Mouse (Mus musculus): ENCODE data around the gene Erich4. TPM values are rescaled to one million over a fixed set of nuclear protein-coding genes. Genes with fewer than 3 reads are reported as not detected.
A peak's percentile ranks its signal among the peaks of the same experiment; 100 is the strongest.

Erich4 gene
- polyA plus RNA-seq, 1 experiment from 2014 or later, result not detected

DNA sequence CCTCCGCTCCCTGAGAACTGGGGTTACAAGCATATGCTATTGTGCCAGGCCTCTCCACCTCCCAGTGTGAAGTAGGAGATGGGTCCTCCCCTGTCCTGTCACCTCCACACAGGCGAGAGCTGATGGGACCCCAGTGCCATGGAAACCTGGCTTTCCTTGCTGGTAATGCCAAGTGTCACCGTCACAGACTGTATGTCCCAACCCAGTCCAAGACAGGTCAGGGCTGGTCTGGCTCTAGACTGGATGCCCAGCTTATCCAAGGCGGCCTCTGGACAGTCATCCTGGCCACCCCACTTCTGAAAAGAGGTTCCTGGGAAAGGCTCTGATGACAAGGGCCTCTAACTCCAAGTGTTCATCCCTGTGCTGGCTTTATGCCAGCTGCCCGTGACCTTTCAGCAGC, 21.4 kb upstream of the Erich4 start:
- Histone ChIP-seq H3K36me3 (peaks cover 76% of the 10 kb centered on the region), H3K4me2 (replicated peaks) (no peak overlapping the region), H3K27me3 (no peaks in the 10 kb centered on the region), H3K9ac (no peak overlapping the region), H3K4me1 (no peaks in the 10 kb centered on the region), H3K4me3 (no peak overlapping the region), H3K27ac (no peak overlapping the region), H3K9me3 (no peaks in the 10 kb centered on the region)
- ATAC-seq (ENCODE audit: low FRiP score, low read depth), result no peak
- 93% methylated on average over 5 of the region's 5 CpGs for WGBS

DNA sequence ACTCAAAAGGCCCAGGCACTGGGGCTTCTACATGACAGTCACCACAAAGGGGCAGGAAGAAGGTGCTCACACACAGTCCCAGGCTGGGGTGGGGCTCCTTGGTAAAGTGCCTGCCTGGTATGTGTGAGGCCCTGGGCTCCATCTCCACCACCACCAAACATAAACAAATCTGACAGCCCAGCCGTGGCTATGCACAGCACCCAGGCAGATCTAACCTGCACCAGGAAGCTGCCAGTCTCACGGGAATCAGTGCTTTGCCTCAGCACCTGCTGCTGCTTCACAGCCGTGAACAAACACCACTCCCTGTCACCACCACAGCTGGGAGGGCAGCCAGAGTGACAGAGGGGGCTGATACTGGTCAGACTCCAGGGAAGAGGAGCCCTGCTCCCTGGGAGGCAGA, 20.7 kb upstream of the Erich4 start:
- H3K9ac ChIP-seq, result no peak overlapping the region
- H3K36me3 ChIP-seq, result peaks cover 77% of the 10 kb centered on the region
- H3K4me2 ChIP-seq (replicated peaks), result no peak overlapping the region
- ATAC-seq (ENCODE audit: low FRiP score, low read depth), result no peak
- WGBS, result 30% methylated on average over 3 of the region's 3 CpGs
- H3K4me3 ChIP-seq, result no peak overlapping the region
- no peaks in the 10 kb centered on the region for H3K27me3 ChIP-seq
- H3K4me1 ChIP-seq, result no peaks in the 10 kb centered on the region
- H3K9me3 ChIP-seq, result no peaks in the 10 kb centered on the region
- no peak overlapping the region for H3K27ac ChIP-seq

DNA sequence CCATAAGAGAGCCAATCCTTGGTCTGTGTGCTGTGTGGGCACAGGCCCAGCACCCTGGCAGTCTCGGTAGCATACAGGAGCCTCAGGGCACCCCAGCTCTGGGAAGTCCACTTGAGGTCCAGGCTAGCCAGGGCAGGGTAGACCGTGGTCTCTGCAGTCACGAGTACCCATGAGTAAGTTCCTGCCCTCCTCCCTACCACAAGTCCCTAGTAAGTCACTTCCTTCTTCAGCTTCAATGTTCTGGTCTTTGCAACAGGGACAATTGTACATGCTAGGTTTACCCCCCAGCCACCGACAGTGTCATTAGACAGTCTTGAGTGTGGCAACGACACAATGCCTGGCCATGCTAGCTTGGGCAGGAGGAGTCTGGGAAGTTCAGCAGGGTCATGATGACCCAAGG, 17.0 kb upstream of the Erich4 start:
- no peak overlapping the region; the same call in 1 of the 2 replicates for H3K9ac ChIP-seq
- no peak overlapping the region for H3K4me3 ChIP-seq
- no peak overlapping the region for H3K4me2 ChIP-seq (replicated peaks)
- H3K4me1 ChIP-seq, result peaks cover 5% of the 10 kb centered on the region
- ATAC-seq (ENCODE audit: low FRiP score, low read depth), result no peak
- H3K27me3 ChIP-seq, result peaks cover 10% of the 10 kb centered on the region
- H3K27ac ChIP-seq, result no peak overlapping the region
- H3K36me3 ChIP-seq, result peaks cover 77% of the 10 kb centered on the region
- no peaks in the 10 kb centered on the region for H3K9me3 ChIP-seq
- WGBS, result 88% methylated on average over 5 of the region's 5 CpGs

DNA sequence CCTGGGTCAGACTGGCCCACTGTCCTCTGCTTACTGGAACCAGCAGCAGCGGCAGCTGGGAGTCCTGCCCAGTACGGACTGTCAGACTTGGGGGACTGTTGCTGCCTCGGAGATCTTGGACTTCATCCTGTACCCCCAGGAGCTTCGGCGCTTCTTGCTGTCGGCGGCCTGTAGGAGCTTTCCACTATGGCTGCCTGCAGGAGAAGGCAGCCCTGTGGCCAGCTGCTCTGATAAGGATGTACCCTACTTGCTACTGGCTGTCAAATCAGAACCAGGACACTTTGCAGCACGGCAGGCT, 12.6 kb upstream of the Erich4 start:
- peak overlapping the region; percentile 70 for H3K4me2 ChIP-seq (replicated peaks)
- peaks cover 72% of the 10 kb centered on the region for H3K36me3 ChIP-seq
- H3K9me3 ChIP-seq, result no peaks in the 10 kb centered on the region
- H3K4me3 ChIP-seq, result peak overlapping the region; percentile 44
- no peak overlapping the region for H3K27ac ChIP-seq
- WGBS, result 68% methylated on average over 8 of the region's 8 CpGs
- H3K4me1 ChIP-seq, result peaks cover 16% of the 10 kb centered on the region
- H3K27me3 ChIP-seq, result peaks cover 10% of the 10 kb centered on the region
- no peak for ATAC-seq (ENCODE audit: low FRiP score, low read depth)
- H3K9ac ChIP-seq, result peak overlapping the region; percentile 66

DNA sequence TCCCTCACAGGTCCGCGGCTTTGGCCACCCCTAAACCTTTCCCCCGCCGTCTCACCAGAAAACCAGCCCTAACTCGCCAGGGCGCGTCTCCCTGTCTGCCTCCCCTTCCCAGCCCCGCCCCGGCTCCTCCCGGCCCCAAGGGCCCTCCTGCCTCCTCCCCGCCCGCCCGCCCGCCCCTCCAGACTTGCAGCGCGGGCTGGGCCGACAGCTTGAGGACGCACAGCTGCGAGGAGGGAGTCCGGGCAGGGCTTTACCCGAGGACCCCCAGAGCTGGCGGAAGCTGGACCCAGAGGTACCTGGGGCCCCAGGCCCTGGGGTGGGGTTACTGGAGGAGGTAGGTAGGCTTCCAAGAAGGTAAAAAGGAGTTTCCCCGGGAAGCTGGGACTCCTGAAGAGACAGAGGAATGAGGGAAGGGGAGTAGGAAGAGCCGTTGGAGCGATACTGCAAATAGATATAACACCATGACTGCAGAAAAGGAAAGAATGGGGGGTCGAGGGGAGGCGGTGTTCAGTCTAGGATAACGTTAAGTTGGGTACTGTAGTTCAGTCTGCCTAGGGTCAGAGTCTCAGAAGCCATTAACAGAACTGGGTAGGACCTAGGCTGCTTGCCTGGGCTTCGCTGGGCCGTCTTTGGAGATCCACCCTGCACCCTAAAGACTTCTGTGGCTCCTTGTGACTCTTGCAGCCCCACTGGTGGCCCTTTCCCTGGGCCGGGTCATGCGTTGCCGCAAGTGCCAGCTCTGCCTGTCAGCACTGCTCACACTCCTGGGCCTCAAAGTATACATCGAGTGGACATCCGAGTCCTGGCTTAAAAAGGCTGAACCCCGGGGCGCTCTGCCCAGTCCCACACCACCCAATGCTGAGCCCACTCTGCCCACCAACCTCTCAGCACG, 12.0 kb upstream of the Erich4 start:
- Histone ChIP-seq H3K27me3 (peaks cover 10% of the 10 kb centered on the region), H3K4me2 (replicated peaks) (peak overlapping the region; percentile 70), H3K9ac (peak overlapping the region; percentile 66), H3K27ac (no peak overlapping the region), H3K36me3 (peaks cover 69% of the 10 kb centered on the region), H3K4me3 (peak overlapping the region; percentile 44), H3K4me1 (peaks cover 16% of the 10 kb centered on the region), H3K9me3 (no peaks in the 10 kb centered on the region)
- peak; percentile 66 for ATAC-seq (ENCODE audit: low FRiP score, low read depth)
- WGBS, result 18% methylated on average over 38 of the region's 38 CpGs

DNA sequence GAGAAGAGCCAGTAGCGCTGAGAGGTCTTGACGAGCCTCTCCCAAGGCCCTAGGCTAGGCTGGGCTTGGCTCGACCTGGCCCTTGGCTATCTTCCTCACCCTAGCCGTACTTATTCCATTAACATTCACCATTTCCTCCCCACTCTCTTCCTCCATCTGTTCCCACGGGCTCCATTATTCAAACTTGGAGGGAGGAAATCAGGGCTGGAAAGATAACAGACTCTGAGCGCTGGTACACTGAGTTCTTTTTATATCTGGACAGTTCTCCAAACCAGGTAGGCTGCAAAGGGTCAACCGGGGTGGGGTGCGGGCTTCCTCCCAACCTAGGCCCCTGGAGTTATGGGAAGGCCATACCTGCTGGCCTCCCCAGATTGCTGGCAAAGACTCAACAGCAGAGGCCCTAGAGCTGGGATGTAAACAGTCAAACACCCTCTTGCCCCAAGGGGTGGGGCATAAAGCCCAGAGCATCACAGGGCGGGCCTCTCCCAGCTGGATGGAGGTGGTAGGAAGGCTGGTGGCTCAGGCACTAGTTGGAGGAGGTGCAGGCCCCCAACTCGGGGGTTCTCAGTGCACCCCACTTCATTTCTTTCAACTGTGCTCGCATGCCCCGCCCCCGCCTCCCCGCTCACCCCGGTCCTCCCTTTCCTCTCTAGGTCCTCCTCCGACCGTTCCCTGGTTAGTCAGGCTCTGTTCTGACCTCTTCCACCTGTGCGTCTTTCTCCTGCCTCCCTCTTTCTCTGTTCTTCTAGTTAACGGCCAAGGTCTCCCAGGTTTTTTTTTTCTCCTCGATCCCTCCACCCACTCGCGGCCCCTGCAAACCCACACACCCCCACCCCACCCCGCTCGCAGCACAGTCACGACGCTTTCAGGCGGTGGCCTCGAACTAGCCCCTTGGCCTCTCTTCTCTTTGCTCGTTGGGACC, 11.1 kb upstream of the Erich4 start, which contains the start of gene B3gnt8:
B3gnt8 (plus strand) TSS at position 146 of the 922 bp plus-strand sequence.
- H3K4me1 ChIP-seq, result peaks cover 16% of the 10 kb centered on the region
- H3K27ac ChIP-seq, result no peak within 1 kb of the TSS
- 18% methylated on average over 27 of the region's 29 CpGs for WGBS
- peak within 1 kb of the TSS; percentile 66 for H3K9ac ChIP-seq
- peak within 1 kb of the TSS; percentile 44 for H3K4me3 ChIP-seq
- ATAC-seq (ENCODE audit: low FRiP score, low read depth), result no peak
- H3K4me2 ChIP-seq (replicated peaks), result peak within 1 kb of the TSS; percentile 70
- H3K27me3 ChIP-seq, result peaks cover 10% of the 10 kb centered on the region
- H3K9me3 ChIP-seq, result no peaks in the 10 kb centered on the region
- H3K36me3 ChIP-seq, result peaks cover 71% of the 10 kb centered on the region

- no peak overlapping the region for H3K4me3 ChIP-seq
- WGBS, result 75% methylated on average over 10 of the region's 10 CpGs
Measured at GRCm38 (mm10) chr7:25625594-25626250, 10.0 kb upstream of the Erich4 start.

DNA sequence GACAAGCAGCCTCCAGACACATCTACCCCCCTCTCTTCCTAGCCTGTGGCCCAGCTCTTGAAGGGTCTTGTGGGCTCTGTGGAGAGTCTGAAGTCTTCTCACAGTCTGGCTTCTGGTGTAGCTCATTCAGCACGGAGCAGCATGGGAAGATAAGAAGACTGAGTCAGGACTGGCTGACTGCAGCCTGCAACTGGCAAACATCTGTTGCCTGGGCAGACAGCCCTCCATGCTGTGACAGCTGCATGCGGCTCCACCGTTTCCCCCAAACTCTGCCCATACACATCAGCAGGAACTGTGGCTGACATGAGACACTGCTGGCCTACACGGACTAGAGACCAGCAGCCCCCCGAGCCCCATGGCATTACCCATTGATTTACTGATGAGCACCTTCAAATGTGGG, 9.2 kb upstream of the Erich4 start:
- peaks cover 19% of the 10 kb centered on the region for H3K4me1 ChIP-seq
- H3K27ac ChIP-seq, result no peak overlapping the region
- H3K9me3 ChIP-seq, result no peaks in the 10 kb centered on the region
- peaks cover 63% of the 10 kb centered on the region for H3K36me3 ChIP-seq
- ATAC-seq (ENCODE audit: low FRiP score, low read depth), result no peak
- 74% methylated on average over 5 of the region's 5 CpGs for WGBS
- no peak overlapping the region for H3K4me2 ChIP-seq (replicated peaks)
- H3K4me3 ChIP-seq, result no peak overlapping the region
- peaks cover 10% of the 10 kb centered on the region for H3K27me3 ChIP-seq
- no peak overlapping the region for H3K9ac ChIP-seq

More at GRCm38 (mm10) chr7:25625594-25626250, 10.0 kb upstream of the Erich4 start:
- Histone ChIP-seq H3K9ac (no peak overlapping the region), H3K9me3 (no peaks in the 10 kb centered on the region), H3K36me3 (peaks cover 72% of the 10 kb centered on the region), H3K4me2 (replicated peaks) (no peak overlapping the region), H3K27me3 (peaks cover 10% of the 10 kb centered on the region), H3K4me1 (peaks cover 16% of the 10 kb centered on the region), H3K27ac (no peak overlapping the region)
- no peak for ATAC-seq (ENCODE audit: low FRiP score, low read depth)

GRCm38 (mm10) chr7:25623857-25624370, 8.2 kb upstream of the Erich4 start:
- no peaks in the 10 kb centered on the region for H3K9me3 ChIP-seq
- 90% methylated on average over 11 of the region's 11 CpGs for WGBS
- no peak overlapping the region for H3K9ac ChIP-seq
- H3K4me3 ChIP-seq, result no peak overlapping the region
- peaks cover 54% of the 10 kb centered on the region for H3K36me3 ChIP-seq
- peaks cover 22% of the 10 kb centered on the region for H3K4me1 ChIP-seq
- peaks cover 9% of the 10 kb centered on the region for H3K27me3 ChIP-seq
- H3K4me2 ChIP-seq (replicated peaks), result no peak overlapping the region
- H3K27ac ChIP-seq, result no peak overlapping the region
- no peak for ATAC-seq (ENCODE audit: low FRiP score, low read depth)

- Histone ChIP-seq H3K4me1 (peaks cover 7% of the 10 kb centered on the region), H3K27ac (no peak overlapping the region), H3K9ac (no peak overlapping the region), H3K27me3 (no peaks in the 10 kb centered on the region), H3K4me2 (replicated peaks) (no peak overlapping the region), H3K36me3 (peaks cover 44% of the 10 kb centered on the region), H3K9me3 (no peaks in the 10 kb centered on the region), H3K4me3 (no peak overlapping the region)
- ATAC-seq (ENCODE audit: low FRiP score, low read depth), result no peak
- 90% methylated on average over 11 of the region's 11 CpGs for WGBS
Measured at GRCm38 (mm10) chr7:25620751-25621150, 5.1 kb upstream of the Erich4 start.

GRCm38 (mm10) chr7:25620101-25620500, 4.4 kb upstream of the Erich4 start:
- no peak overlapping the region for H3K27ac ChIP-seq
- no peaks in the 10 kb centered on the region for H3K27me3 ChIP-seq
- peak overlapping the region; percentile 72 for H3K4me2 ChIP-seq (replicated peaks)
- H3K9me3 ChIP-seq, result no peaks in the 10 kb centered on the region
- peak overlapping the region; percentile 71 for H3K4me3 ChIP-seq
- H3K9ac ChIP-seq, result 0 out of 2 replicates have a peak overlapping the region, but pooled peaks have one; percentile 68
- no peak for ATAC-seq (ENCODE audit: low FRiP score, low read depth)
- peaks cover 38% of the 10 kb centered on the region for H3K36me3 ChIP-seq
- H3K4me1 ChIP-seq, result peaks cover 7% of the 10 kb centered on the region
- 91% methylated on average over 5 of the region's 5 CpGs for WGBS

DNA sequence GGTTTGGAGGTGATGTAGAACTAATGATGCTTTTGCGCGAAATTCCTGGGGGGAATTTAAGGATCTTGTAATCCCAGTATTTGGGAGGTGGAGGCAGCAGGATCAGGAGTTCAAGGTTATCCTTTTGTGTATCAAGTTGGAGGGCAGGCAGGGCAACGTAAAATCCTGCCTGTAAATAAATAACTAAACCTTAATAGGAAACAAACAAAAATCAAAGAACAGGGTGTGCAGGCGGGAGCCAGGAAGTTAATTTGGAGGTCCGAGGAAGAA, 4.0 kb upstream of the Erich4 start:
- WGBS, result 21% methylated on average over 5 of the region's 5 CpGs
- ATAC-seq (ENCODE audit: low FRiP score, low read depth), result no peak
- Histone ChIP-seq H3K4me1 (peaks cover 7% of the 10 kb centered on the region), H3K36me3 (peaks cover 33% of the 10 kb centered on the region), H3K4me2 (replicated peaks) (peak overlapping the region; percentile 72), H3K9me3 (no peaks in the 10 kb centered on the region), H3K9ac (peak overlapping the region; percentile 68), H3K27ac (no peak overlapping the region), H3K4me3 (peak overlapping the region; percentile 71), H3K27me3 (no peaks in the 10 kb centered on the region)

All from limb, embryonic 13.5 days (tissue).